Mouse (Mus musculus): ENCODE measurements around the gene Gm8994.
"Not testable (repeated sequence)": the region's sequence is repeated elsewhere in the genome, so short reads cannot be mapped to it uniquely, and the experiment has no call there.

The Gm8994 gene

DNA sequence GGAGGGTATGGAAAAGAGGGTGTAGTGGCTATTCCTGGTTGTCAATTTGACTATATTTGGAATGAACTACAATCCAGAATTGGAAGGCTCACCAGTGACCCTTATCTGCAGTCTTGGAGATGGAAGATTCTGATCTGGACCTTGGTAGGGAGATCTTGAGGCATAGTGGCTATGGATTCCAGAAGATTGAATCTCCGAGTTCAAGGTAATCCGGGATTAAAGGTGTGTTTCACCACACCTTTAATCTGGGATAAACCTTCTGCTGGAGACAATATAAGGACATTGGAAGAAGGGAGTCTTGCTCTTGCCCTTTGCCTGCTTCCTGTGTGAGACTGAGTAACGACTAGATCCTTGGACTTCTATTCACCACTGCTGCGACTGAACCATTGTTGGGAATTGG, at the start of gene Gm8994:
Gene Gm8994 (plus strand): TSS at position 301 of the 400 bp plus-strand sequence.
- not testable (repeated sequence) for DNase-seq (ENCODE audit: low spot score)

- no peak for DNase-seq (ENCODE audit: low spot score)
Measured at GRCm38 (mm10) chr6:136277685-136278084, 49.7 kb upstream of the Gm8994 start.

DNA sequence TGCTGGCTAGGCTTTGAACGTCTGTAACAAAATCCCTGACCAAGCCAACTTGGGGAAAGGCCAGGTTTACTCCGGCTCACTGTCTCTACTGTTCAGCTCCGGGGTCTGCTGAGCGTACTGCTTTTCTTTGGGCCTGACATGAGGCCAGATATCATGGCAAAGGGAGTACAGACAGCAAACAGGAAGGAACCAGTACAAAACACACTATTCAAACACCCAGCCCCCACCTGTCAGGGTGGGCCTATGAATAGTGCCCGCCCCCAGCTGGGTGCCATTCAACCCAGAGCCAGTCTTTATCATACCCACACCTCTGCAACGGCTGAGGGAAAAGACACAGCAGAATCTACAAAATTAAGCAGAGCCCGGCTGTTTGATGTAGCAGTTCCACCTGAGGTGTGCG, 42.8 kb upstream of the Gm8994 start:
- DNase-seq (ENCODE audit: low spot score): no peak

- DNase-seq (ENCODE audit: low spot score): no peak
Measured at GRCm38 (mm10) chr6:136286180-136286579, 41.2 kb upstream of the Gm8994 start.

DNA sequence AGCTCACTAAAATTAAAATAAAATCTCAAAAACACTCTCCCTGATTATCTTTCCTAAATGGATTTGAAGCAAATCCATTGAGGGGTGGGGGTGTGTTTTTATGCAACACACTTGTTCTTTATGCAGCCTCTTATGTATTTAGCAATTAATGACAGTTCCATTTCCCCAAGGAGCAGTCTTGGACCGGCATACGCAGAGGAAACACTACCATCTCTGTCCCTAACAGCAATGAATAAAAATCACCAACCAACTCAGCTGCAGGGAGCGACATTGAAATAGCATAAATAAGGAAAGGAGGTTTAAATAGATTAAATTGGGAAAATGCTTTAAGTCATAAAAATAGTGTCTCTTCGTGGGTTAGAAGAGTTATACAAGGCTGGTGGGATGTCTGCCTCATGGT, 40.8 kb upstream of the Gm8994 start:
- DNase-seq (ENCODE audit: low spot score): no peak

GRCm38 (mm10) chr6:136291424-136291823, 35.9 kb upstream of the Gm8994 start:
- no peak for DNase-seq (ENCODE audit: low spot score)

GRCm38 (mm10) chr6:136291951-136292714, 35.2 kb upstream of the Gm8994 start:
- no peak for DNase-seq (ENCODE audit: low spot score)

- no peak for DNase-seq (ENCODE audit: low spot score)
Measured at GRCm38 (mm10) chr6:136293700-136294099, 33.6 kb upstream of the Gm8994 start.

- DNase-seq (ENCODE audit: low spot score): no peak
Measured at GRCm38 (mm10) chr6:136295821-136296220, 31.5 kb upstream of the Gm8994 start.

- DNase-seq (ENCODE audit: low spot score): no peak
Measured at GRCm38 (mm10) chr6:136296251-136296650, 31.1 kb upstream of the Gm8994 start.

- DNase-seq (ENCODE audit: low spot score): no peak
Measured at GRCm38 (mm10) chr6:136303514-136303913, 23.8 kb upstream of the Gm8994 start.

DNA sequence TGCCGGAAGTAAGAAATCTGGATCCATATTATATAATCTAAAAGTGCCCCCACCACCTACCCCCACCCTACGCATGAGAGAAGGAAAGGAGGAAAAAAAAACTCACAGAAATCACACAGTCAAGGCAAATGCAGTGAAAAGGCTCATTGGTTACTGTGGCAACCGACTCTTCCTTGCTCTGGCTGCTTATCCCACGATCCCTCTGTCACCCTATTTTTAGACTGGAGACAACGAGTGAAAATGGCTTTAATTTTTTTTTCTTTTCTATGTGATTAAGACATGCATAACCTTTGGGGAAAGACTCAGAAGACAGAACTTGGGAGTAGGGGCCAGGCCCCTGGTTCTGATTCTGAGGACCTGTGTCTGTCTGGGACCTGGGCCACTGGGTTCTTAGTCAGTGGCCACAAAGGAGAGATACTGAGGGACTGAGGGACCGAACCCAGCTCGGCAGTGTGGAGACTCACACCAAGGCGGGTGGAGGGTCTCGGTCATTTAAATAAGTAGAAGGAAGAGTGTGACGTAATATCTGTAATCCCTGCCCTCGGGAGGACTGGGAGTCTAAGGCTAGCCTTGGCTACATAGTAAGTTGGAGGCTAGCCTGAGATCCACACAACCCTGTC, 22.9 kb upstream of the Gm8994 start:
- no peak for DNase-seq (ENCODE audit: low spot score)

DNA sequence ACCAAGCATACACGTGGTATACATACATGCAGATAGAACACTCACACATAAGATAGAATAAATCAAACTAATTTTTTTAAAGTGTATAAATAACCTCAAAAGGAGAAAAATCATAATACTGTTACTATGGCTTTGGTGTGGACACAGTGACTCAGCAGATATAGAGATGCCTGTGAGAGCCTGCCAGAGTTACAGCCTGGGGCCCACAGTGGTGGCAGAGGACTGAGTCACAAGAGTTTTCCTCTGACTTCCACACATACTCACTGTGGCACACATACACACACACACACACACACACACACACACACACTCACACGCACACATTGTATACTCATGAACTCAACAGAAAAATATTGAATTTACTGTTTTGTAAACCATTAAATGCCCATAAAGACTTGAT, 17.9 kb upstream of the Gm8994 start:
- no peak for DNase-seq (ENCODE audit: low spot score)

GRCm38 (mm10) chr6:136328416-136328815, 1.1 kb downstream of the Gm8994 start:
- not testable (repeated sequence) for DNase-seq (ENCODE audit: low spot score)

- no peak for DNase-seq (ENCODE audit: low spot score)
Measured at GRCm38 (mm10) chr6:136340669-136341068, 13.3 kb downstream of the Gm8994 start.

- DNase-seq (ENCODE audit: low spot score): no peak
Measured at GRCm38 (mm10) chr6:136341093-136341492, 13.8 kb downstream of the Gm8994 start.

GRCm38 (mm10) chr6:136343868-136344267, 16.5 kb downstream of the Gm8994 start:
- no peak for DNase-seq (ENCODE audit: low spot score)

DNA sequence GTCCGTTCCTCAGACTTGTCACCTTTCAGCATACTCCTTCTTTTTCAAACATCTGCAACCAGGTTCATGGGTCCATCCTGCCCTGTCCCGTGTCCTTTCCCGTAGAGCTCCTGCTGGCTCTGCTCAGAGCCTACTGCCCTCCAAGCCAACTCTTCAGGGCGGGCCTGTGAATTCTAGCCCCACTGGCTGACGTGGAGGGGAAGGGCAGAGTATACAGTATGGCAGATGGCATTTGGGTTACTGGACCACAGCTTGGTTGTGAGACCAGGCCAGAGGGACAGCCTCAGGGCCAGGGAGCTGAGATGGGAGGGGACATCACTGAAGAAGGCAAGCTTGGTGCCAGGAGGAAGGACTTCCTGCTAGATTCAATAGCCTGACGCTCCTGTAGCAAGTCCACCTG, 17.7 kb downstream of the Gm8994 start:
- no peak for DNase-seq (ENCODE audit: low spot score)

GRCm38 (mm10) chr6:136345641-136346040, 18.3 kb downstream of the Gm8994 start:
- DNase-seq (ENCODE audit: low spot score): no peak

DNA sequence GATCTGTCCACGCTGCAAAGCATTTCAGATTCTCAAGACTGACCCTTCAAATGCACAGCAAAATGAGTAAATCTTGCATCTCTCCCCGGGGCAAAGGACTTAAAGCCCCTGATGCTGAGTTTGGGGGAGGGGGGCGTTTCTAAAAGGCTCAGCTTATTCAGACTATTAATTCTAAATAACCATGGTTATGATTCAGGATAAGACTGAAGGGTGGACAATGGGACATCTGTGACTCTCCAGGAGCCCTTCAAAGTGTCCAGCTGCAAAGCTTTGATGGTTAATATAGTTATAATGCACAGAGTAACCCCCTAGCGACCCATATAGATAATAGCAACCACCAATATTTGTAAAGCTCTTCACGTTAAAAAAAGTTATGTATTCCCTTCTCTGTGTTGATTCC, 19.7 kb downstream of the Gm8994 start:
- DNase-seq (ENCODE audit: low spot score): no peak

DNA sequence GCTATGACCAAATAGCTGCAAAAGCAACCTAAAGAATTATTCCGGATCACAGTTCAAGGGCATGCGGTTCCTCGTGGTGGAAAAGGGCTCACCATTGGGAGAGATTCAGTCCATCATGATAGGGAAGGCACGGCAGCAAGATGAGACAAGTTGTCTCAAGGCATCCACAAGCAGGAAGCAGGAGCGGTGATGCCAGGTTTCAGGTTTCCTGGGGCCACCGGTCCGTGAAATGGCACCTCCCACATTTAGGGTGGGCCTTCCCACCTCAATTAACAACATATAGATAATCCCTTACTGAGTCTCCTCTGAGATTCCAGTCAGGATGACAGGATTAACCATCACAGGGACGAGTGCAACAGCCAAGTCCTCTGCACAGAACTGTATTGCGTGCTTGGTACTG, 20.3 kb downstream of the Gm8994 start:
- DNase-seq (ENCODE audit: low spot score): no peak

DNA sequence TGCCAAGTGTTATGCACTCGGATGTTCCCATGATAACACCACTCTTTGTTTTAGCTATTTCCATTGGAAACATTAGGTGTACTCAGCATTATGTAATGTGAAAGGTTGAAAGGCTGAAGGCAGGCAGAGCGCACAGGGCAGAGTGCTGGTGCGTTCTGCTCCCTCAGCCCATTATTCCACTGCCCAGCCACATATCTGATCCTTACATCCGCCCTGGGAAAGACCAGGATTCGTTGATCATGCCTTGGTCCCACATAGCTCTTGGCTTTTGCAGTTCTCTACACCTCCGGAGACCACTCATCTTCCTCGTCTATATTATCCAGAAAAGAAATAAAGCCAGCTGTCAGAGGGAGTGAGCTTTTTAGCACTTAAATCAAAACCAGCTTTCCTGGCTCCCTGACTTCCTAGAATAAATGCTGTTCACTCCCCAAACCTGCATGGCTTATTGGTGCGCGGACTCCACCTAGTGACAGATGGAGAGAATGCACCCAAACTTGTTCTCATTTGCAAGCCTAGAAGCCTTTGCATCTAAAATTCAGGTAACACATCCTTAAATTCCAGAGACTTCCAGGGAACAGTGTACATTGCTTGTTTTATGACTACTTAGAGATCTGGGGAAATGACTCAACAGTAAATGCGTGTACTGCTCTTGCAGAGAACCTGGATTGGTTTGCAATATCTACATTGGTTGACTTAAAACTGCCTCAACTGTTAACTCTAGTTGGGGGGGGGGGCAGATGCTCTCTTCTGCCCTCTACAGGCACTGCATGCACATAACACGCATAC, 26.3 kb downstream of the Gm8994 start:
- no peak for DNase-seq (ENCODE audit: low spot score)

DNA sequence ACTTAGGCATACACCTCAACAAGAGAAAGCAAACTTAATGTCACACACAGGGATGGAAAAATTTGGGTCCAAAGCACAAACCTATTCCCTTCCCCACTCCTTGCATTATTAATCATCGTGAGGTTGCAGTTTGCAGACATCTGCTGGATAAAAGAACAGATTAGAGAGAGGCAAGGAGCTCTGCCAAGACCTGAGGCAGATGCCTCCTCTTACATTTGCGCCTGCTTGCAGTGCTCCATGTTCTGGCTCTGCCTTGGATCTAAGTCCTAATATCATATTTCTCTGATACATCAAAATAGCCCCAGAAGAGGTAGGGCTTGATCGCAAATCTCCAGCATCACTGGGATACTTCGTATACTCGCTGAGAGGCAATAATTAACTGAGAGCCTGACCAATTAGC, 31.1 kb downstream of the Gm8994 start:
- DNase-seq (ENCODE audit: low spot score): no peak

Data from T-cell, adult 2 months (primary cell).